Mouse (Mus musculus) spleen, adult 2 months (tissue): ENCODE measurements around the gene Sorcs1. TPM values are rescaled to one million over a fixed set of nuclear protein-coding genes. Genes with fewer than 3 reads are reported as not detected.

Source experiments
- DNase-seq, 2 experiments: peaks; one replicate each; pipeline versions ENCODE4 v3.0.0 to v3.0.0-alpha.2; 2012 to 2021; ENCODE audit warnings: low spot score in 2 of 2, low read depth in 1 of 2
- H3K27ac ChIP-seq: fragments of 200-500 bp; 2 replicates; pipeline ENCODE4 v1.5.1; 2012; ENCODE audit warnings: low read length, inconsistent platforms; ENCODE audit not compliant: insufficient read depth
- H3K27me3 ChIP-seq: fragments of 200-500 bp; 2 replicates; pipeline ENCODE4 v1.6.1; 2012; ENCODE audit warnings: mild to moderate bottlenecking, moderate library complexity, low read length, inconsistent platforms; ENCODE audit not compliant: control insufficient read depth, insufficient read depth
- H3K36me3 ChIP-seq: fragments of 200-500 bp; 2 replicates; pipeline ENCODE4 v1.6.1; 2012; ENCODE audit warnings: mild to moderate bottlenecking, low read length, inconsistent platforms; ENCODE audit not compliant: control insufficient read depth, insufficient read depth
- H3K4me1 ChIP-seq: fragments of 200-500 bp; 2 replicates; pipeline ENCODE4 v1.6.1; 2011; ENCODE audit warnings: inconsistent platforms; ENCODE audit not compliant: control insufficient read depth, insufficient read depth, insufficient read length
- H3K4me3 ChIP-seq: fragments of 200-500 bp; 2 replicates; pipeline ENCODE4 v1.5.1; 2011; ENCODE audit warnings: mild to moderate bottlenecking, inconsistent platforms; ENCODE audit not compliant: insufficient read depth, insufficient read length; ENCODE audit errors: extremely low read depth
- CTCF ChIP-seq: fragments of 200-500 bp; IDR thresholded peaks from 2 replicates; pipeline ENCODE4 v1.5.1; 2011; ENCODE audit warnings: mild to moderate bottlenecking, inconsistent platforms; ENCODE audit not compliant: insufficient read depth, insufficient read length, insufficient replicate concordance; ENCODE audit errors: extremely low read depth
- POLR2A ChIP-seq: fragments of 200-500 bp; IDR thresholded peaks from 2 replicates; pipeline ENCODE4 v1.6.1; 2011; ENCODE audit warnings: low read depth, low read length, inconsistent platforms
- WGBS: fragments of 180-500 bp; shearing (Covaris S2); methylation state at CpG from one replicate; pipeline ENCODE4 v1.1.7; 2018; 5-methylcytosine and 5-hydroxymethylcytosine counted together
- polyA plus RNA-seq: library from polyadenylated mRNA; depleted of rRNA; stranded (reverse); fragments of >200 nt; gene quantifications from 2 replicates; pipeline ENCODE4 v1.2.3, GENCODE M21; 2012

The Sorcs1 gene
- polyA plus RNA-seq, 1 experiment = 0.08 TPM

GRCm38 (mm10) chr19:50486345-50486744 lies 192.1 kb downstream of the Sorcs1 start:
- no peaks in the 10 kb centered on the region for H3K27me3 ChIP-seq
- no peak overlapping the region for H3K4me3 ChIP-seq
- no peak overlapping the region for H3K27ac ChIP-seq
- TF ChIP-seq CTCF (no peak), POLR2A (no peak)
- no peaks in the 10 kb centered on the region for H3K4me1 ChIP-seq
- DNase-seq = no peak
- WGBS = 89% methylated on average over 5 of the region's 5 CpGs
- no peaks in the 10 kb centered on the region for H3K36me3 ChIP-seq

- H3K27me3 ChIP-seq = no peaks in the 10 kb centered on the region
- H3K4me1 ChIP-seq = no peaks in the 10 kb centered on the region
- H3K36me3 ChIP-seq = no peaks in the 10 kb centered on the region
- H3K27ac ChIP-seq = no peak overlapping the region
- TF ChIP-seq POLR2A = no peak
- TF ChIP-seq CTCF = no peak
- 59% methylated on average over 6 of the region's 6 CpGs for WGBS
- DNase-seq = no peak
- no peak overlapping the region for H3K4me3 ChIP-seq
Measured at GRCm38 (mm10) chr19:50476774-50477173, 201.7 kb downstream of the Sorcs1 start.

GRCm38 (mm10) chr19:50468592-50468991 lies 209.9 kb downstream of the Sorcs1 start:
- H3K36me3 ChIP-seq = no peaks in the 10 kb centered on the region
- 96% methylated on average over 3 of the region's 3 CpGs for WGBS
- no peak for DNase-seq
- H3K27ac ChIP-seq = no peak overlapping the region
- H3K4me3 ChIP-seq = no peak overlapping the region
- H3K27me3 ChIP-seq = no peaks in the 10 kb centered on the region
- TF ChIP-seq CTCF (no peak), POLR2A (no peak)
- no peaks in the 10 kb centered on the region for H3K4me1 ChIP-seq

- TF ChIP-seq CTCF (no peak), POLR2A (no peak)
- Histone ChIP-seq H3K4me3 (no peak overlapping the region), H3K27me3 (no peaks in the 10 kb centered on the region), H3K27ac (no peak overlapping the region), H3K36me3 (no peaks in the 10 kb centered on the region), H3K4me1 (no peaks in the 10 kb centered on the region)
- 75% methylated on average over 6 of the region's 6 CpGs for WGBS
- no peak for DNase-seq
Measured at GRCm38 (mm10) chr19:50464811-50465210, 213.6 kb downstream of the Sorcs1 start.

GRCm38 (mm10) chr19:50458581-50458980 lies 219.9 kb downstream of the Sorcs1 start:
- Histone ChIP-seq H3K27me3 (no peaks in the 10 kb centered on the region), H3K4me3 (no peak overlapping the region), H3K27ac (no peak overlapping the region), H3K36me3 (no peaks in the 10 kb centered on the region), H3K4me1 (no peaks in the 10 kb centered on the region)
- TF ChIP-seq CTCF (no peak), POLR2A (no peak)
- DNase-seq = no peak
- 88% methylated on average over 5 of the region's 5 CpGs for WGBS

- WGBS = 80% methylated on average over 5 of the region's 5 CpGs
- Histone ChIP-seq H3K4me1 (no peaks in the 10 kb centered on the region), H3K36me3 (no peaks in the 10 kb centered on the region), H3K27me3 (no peaks in the 10 kb centered on the region), H3K27ac (no peak overlapping the region), H3K4me3 (no peak overlapping the region)
- no peak for DNase-seq
- TF ChIP-seq CTCF = no peak
- TF ChIP-seq POLR2A = no peak
Measured at GRCm38 (mm10) chr19:50457275-50457892, 221.1 kb downstream of the Sorcs1 start.

GRCm38 (mm10) chr19:50441099-50441498 lies 237.3 kb downstream of the Sorcs1 start:
- no peak for TF ChIP-seq POLR2A
- no peak for TF ChIP-seq CTCF
- Histone ChIP-seq H3K27ac (no peak overlapping the region), H3K27me3 (no peaks in the 10 kb centered on the region), H3K36me3 (no peaks in the 10 kb centered on the region), H3K4me3 (no peak overlapping the region; the same call in 1 of the 2 replicates), H3K4me1 (no peaks in the 10 kb centered on the region)
- no peak for DNase-seq
- 52% methylated on average over 4 of the region's 4 CpGs for WGBS
